Mouse (Mus musculus) bone marrow macrophage, adult 2 months (primary cell): ENCODE data around the gene Nme8. TPM values are rescaled to one million over a fixed set of nuclear protein-coding genes. Genes with fewer than 3 reads are reported as not detected.

Experiments
- H3K27ac ChIP-seq: 2 replicates; pipeline ENCODE4 v1.5.1; 2012; ENCODE audit warnings: low read depth, low read length; ENCODE audit not compliant: insufficient read depth
- H3K4me1 ChIP-seq: 2 replicates; pipeline ENCODE4 v1.6.1; 2012; ENCODE audit warnings: low read length; ENCODE audit not compliant: control insufficient read depth, insufficient read depth
- H3K4me3 ChIP-seq: 2 replicates; pipeline ENCODE4 v1.5.1; 2012; ENCODE audit warnings: mild to moderate bottlenecking, low read length, moderate library complexity; ENCODE audit not compliant: insufficient read depth
- CTCF ChIP-seq: IDR thresholded peaks from 2 replicates; pipeline ENCODE4 v1.5.1; 2012; ENCODE audit warnings: low read depth, mild to moderate bottlenecking, low read length, moderate library complexity
- POLR2A ChIP-seq: IDR thresholded peaks from 2 replicates; pipeline ENCODE4 v1.6.1; 2012; ENCODE audit warnings: mild to moderate bottlenecking, low read depth, low read length, borderline replicate concordance
- polyA plus RNA-seq: library from polyadenylated mRNA; stranded (reverse); fragments of >200 nt; gene quantifications from 2 replicates; pipeline ENCODE4 v1.2.4, GENCODE M21; 2012; ENCODE audit not compliant: missing spikeins, insufficient read depth, insufficient read length

Nme8 gene
- polyA plus RNA-seq, 1 experiment, result not detected

DNA sequence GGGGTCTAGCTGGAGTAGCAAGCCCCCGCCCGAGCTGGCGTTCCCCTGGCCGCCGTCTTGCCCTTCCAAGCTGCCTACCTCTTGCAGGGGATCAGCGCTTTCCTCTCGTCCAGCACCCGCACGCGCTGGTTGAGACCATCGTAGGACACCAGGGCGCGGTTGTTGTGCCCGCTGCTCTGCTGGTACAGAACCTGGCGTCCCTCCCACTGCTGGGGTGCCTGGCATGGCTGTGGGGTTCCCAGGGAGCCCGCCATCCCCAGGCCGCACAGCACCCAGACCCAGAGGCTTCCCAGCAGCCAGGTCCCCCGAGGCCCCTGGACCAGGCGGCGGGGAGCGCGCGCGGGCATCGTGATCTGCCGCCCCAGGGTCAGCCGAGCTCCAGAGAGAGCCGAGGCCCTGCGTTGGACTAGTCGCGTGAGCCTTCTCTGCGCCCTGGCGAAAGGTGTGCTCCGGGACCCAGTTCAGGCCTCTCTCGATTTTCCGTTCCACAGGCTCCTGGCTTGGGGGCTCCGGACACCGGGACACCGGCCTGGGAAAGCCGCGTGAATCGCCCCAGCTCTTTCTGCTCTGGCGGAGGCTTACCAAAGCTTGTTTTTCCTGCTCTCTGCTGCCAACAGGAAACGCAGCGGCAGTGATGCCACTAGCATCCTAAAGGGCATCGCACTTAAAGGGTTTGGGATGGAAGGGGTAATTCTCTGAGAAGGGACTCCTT lies 78.2 kb downstream of the Nme8 start, which contains the start of gene Epdr1:
Gene Epdr1, minus strand, starts transcription at position 712 of the 712 bp plus-strand sequence.
- Histone ChIP-seq H3K27ac (no peak within 1 kb of the TSS), H3K4me1 (no peaks in the 10 kb centered on the region), H3K4me3 (peak within 1 kb of the TSS; percentile 75)
- TF ChIP-seq POLR2A (no peak), CTCF (peak; percentile 32)

DNA sequence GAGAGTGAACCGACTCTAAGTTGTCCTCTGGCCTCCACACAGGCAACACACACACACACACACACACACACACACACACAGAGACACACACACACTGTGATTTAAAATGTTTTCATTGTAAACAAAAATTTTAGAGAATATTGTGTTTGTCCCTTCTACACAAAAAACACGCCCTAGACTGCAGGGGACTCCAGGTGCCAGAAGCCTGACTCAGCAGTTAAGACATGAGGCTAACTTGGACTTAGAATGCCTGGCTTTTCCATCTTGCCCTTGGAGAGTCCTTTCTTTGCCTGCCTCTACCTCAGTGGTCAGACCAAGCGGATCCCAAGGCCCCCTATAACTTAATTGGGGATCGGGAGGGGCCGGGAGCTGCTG lies 78.8 kb downstream of the Nme8 start:
- no peak overlapping the region for H3K27ac ChIP-seq
- no peaks in the 10 kb centered on the region for H3K4me1 ChIP-seq
- peak overlapping the region; percentile 75 for H3K4me3 ChIP-seq
- TF ChIP-seq POLR2A (no peak), CTCF (no peak)

- Histone ChIP-seq H3K4me3 (no peak overlapping the region), H3K27ac (no peak overlapping the region), H3K4me1 (no peaks in the 10 kb centered on the region)
- TF ChIP-seq POLR2A (no peak), CTCF (no peak)
Observed at GRCm38 (mm10) chr13:19618081-19618480, 79.5 kb downstream of the Nme8 start.

GRCm38 (mm10) chr13:19614311-19614710 lies 83.3 kb downstream of the Nme8 start:
- no peak overlapping the region for H3K27ac ChIP-seq
- no peak for TF ChIP-seq CTCF
- no peak for TF ChIP-seq POLR2A
- H3K4me3 ChIP-seq, result no peak overlapping the region
- H3K4me1 ChIP-seq, result no peaks in the 10 kb centered on the region

GRCm38 (mm10) chr13:19613426-19613825 lies 84.2 kb downstream of the Nme8 start:
- no peak overlapping the region for H3K27ac ChIP-seq

DNA sequence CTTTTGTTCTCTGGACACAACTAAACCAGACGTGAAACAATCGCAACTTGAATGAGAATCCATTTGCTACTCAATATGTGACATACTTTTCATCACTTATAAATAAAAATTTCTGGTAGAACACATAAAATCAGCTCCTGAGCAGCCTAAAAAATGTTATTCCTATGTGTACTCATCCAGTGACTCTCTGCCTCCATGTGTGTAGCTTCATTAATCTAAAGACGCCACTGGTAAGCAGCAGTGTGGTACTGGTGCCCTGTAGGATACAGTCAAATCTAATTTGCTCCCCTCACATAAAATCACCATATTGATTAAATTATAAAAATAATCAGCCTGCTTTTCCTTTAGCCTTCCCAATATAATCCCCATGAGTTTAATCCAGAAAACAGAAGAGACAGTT lies 84.6 kb downstream of the Nme8 start:
- no peak overlapping the region for H3K27ac ChIP-seq

More at GRCm38 (mm10) chr13:19613426-19613825, 84.2 kb downstream of the Nme8 start:
- Histone ChIP-seq H3K4me1 (no peaks in the 10 kb centered on the region), H3K4me3 (no peak overlapping the region)
- TF ChIP-seq POLR2A (no peak), CTCF (no peak)

DNA sequence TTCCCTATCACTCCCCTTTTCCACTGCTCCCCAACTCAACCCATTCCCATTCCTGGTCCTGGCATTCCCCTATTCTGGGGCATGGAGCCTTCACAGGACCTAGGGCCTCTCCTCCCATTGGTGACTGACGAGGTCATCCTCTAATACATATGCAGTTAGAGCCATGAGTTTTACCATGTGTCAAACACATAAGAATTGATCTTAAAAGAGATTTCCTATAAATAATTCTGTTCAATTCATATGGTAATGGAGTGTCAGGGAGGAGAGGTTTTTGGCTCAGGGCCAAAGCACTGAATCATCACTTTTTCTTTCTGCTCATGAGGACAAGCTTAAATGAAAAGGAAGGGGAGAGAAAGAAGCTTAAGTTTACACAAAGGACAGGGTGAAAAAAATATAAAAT lies 85.2 kb downstream of the Nme8 start:
- no peak for TF ChIP-seq CTCF
- no peak for TF ChIP-seq POLR2A
- Histone ChIP-seq H3K27ac (no peak overlapping the region), H3K4me3 (no peak overlapping the region), H3K4me1 (no peaks in the 10 kb centered on the region)

More for the DNA sequence above, 84.6 kb downstream of the Nme8 start:
- no peaks in the 10 kb centered on the region for H3K4me1 ChIP-seq
- no peak for TF ChIP-seq CTCF
- no peak for TF ChIP-seq POLR2A
- no peak overlapping the region for H3K4me3 ChIP-seq

GRCm38 (mm10) chr13:19608120-19608519 lies 89.5 kb downstream of the Nme8 start:
- Histone ChIP-seq H3K27ac (no peak overlapping the region), H3K4me1 (no peaks in the 10 kb centered on the region), H3K4me3 (no peak overlapping the region)
- TF ChIP-seq POLR2A (no peak), CTCF (no peak)

DNA sequence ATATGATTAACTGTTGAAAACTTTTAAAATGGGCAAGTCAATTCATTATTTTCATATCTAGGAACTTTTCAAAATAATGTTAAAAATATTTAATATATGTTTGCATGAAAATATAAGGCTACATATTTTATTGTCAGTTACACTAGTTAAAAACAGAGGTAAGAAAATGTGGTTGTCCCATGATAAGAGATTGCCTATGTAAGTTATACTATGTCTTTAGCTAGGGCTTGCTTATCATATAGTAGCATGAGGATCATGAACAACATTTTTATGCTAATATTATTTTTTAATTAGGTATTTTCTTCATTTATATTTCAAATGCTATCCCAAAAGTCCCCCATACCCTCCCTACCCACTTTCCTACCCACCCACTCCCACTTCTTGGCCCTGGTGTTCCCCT lies 92.7 kb downstream of the Nme8 start:
- no peak for TF ChIP-seq POLR2A
- no peak for TF ChIP-seq CTCF
- Histone ChIP-seq H3K27ac (no peak overlapping the region), H3K4me1 (no peaks in the 10 kb centered on the region), H3K4me3 (no peak overlapping the region)

- no peak overlapping the region for H3K4me3 ChIP-seq
- no peaks in the 10 kb centered on the region for H3K4me1 ChIP-seq
- TF ChIP-seq CTCF (no peak), POLR2A (no peak)
- H3K27ac ChIP-seq, result no peak overlapping the region
Observed at GRCm38 (mm10) chr13:19603719-19604118, 93.9 kb downstream of the Nme8 start.

GRCm38 (mm10) chr13:19602531-19602930 lies 95.1 kb downstream of the Nme8 start:
- TF ChIP-seq POLR2A (no peak), CTCF (no peak)
- Histone ChIP-seq H3K4me3 (no peak overlapping the region), H3K27ac (no peak overlapping the region), H3K4me1 (no peaks in the 10 kb centered on the region)
